Mouse (Mus musculus) liver, embryonic 16.5 days (tissue): Measurements from ENCODE around the gene Gm20481. TPM values are rescaled to one million over a fixed set of nuclear protein-coding genes. Genes with fewer than 3 reads are reported as not detected.
"Not testable (repeated sequence)": the region's sequence is repeated elsewhere in the genome, so short reads cannot be mapped to it uniquely, and the experiment has no call there.

Source experiments
- ATAC-seq: fragments of 200-750 bp; cut with Nextera tagmentation; 2 replicates; pipeline ENCODE4 v1.8.0; 2017; ENCODE audit warnings: low read depth, mild to moderate bottlenecking, moderate number of reproducible peaks, moderate library complexity
- H3K27ac ChIP-seq: fragments of 300-500 bp; sonication (generic); 2 replicates; pipeline ENCODE4 v1.5.1; 2014; ENCODE audit warnings: mild to moderate bottlenecking, low read length
- H3K27me3 ChIP-seq: fragments of 300-500 bp; sonication (generic); 2 replicates; pipeline ENCODE4 v1.6.1; 2014; ENCODE audit warnings: low read depth, low read length, mixed read lengths; ENCODE audit not compliant: control insufficient read depth, insufficient read depth
- H3K36me3 ChIP-seq: fragments of 300-500 bp; sonication (generic); 2 replicates; pipeline ENCODE4 v1.6.1; 2014; ENCODE audit warnings: mild to moderate bottlenecking; ENCODE audit not compliant: control insufficient read depth, insufficient read depth
- H3K4me1 ChIP-seq: fragments of 300-500 bp; sonication (generic); 2 replicates; pipeline ENCODE4 v1.6.1; 2014; ENCODE audit warnings: low read depth, low read length, mixed read lengths; ENCODE audit not compliant: control insufficient read depth
- H3K4me2 ChIP-seq: fragments of 300-500 bp; sonication (generic); 2 replicates; pipeline ENCODE4 v1.6.1; 2014; ENCODE audit warnings: low read depth, low read length, mixed read lengths
- H3K4me3 ChIP-seq: fragments of 300-500 bp; sonication (generic); 2 replicates; pipeline ENCODE4 v1.5.1; 2014; ENCODE audit warnings: low read depth, mild to moderate bottlenecking, low read length
- H3K9ac ChIP-seq: fragments of 300-500 bp; sonication (generic); 2 replicates; pipeline ENCODE4 v1.6.1; 2014; ENCODE audit warnings: low read depth, low read length
- H3K9me3 ChIP-seq: fragments of 300-500 bp; sonication (generic); replicated peaks from 2 replicates; pipeline ENCODE4 v1.6.1; 2016; ENCODE audit warnings: low read length; ENCODE audit not compliant: control insufficient read depth
- WGBS: fragments of 180-500 bp; shearing (Covaris S2); extraction: QIAGEN DNeasy Blood & Tissue Kit; methylation state at CpG from one replicate; pipeline ENCODE4 v1.1.7; 2014; ENCODE audit not compliant: insufficient replicate concordance; 5-methylcytosine and 5-hydroxymethylcytosine counted together
- polyA plus RNA-seq: library from polyadenylated mRNA; unstranded; fragments of >200 nt; fragmentation: Nextera tagmentation; extraction: Ambion mirVana; gene quantifications from 2 replicates; pipeline ENCODE4 v1.2.1, GENCODE M21; 2015

Gm20481 gene
- polyA plus RNA-seq, 1 experiment from 2014 or later: not detected

GRCm38 (mm10) chr17:34964640-34965049 lies 5.1 kb upstream of the Gm20481 start:
- Histone ChIP-seq H3K9ac (no peak overlapping the region), H3K27ac (no peak overlapping the region), H3K27me3 (peaks cover 31% of the 10 kb centered on the region), H3K9me3 (no peaks in the 10 kb centered on the region), H3K36me3 (no peaks in the 10 kb centered on the region), H3K4me2 (no peak overlapping the region), H3K4me1 (peaks cover 8% of the 10 kb centered on the region), H3K4me3 (no peak overlapping the region)
- ATAC-seq: no peak
- WGBS: 50% methylated on average over 1 of the region's 1 CpGs

GRCm38 (mm10) chr17:34965627-34966026 lies 4.1 kb upstream of the Gm20481 start:
- ATAC-seq: no peak
- Histone ChIP-seq H3K36me3 (no peaks in the 10 kb centered on the region), H3K4me3 (no peak overlapping the region), H3K4me2 (no peak overlapping the region), H3K4me1 (no peaks in the 10 kb centered on the region), H3K9ac (no peak overlapping the region), H3K27me3 (peaks cover 33% of the 10 kb centered on the region), H3K27ac (no peak overlapping the region), H3K9me3 (no peaks in the 10 kb centered on the region)
- WGBS: 44% methylated on average over 5 of the region's 5 CpGs

DNA sequence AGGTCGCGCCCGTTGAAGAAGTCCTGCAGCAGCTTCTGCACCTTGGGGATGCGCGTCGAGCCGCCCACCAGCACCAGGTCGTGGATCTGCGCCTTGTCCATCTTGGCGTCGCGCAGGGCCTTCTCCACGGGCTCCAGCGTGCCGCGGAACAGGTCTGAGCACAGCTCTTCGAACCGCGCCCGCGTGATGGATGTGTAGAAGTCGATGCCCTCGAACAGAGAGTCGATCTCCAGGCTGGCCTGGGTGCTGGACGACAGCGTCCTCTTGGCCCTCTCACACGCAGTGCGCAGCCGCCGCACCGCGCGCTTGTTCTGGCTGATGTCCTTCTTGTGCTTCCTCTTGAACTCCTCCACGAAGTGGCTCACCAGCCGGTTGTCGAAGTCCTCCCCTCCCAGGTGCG lies 1.1 kb downstream of the Gm20481 start:
- H3K9me3 ChIP-seq, H3K4me3 ChIP-seq, H3K9ac ChIP-seq, H3K4me1 ChIP-seq, H3K27ac ChIP-seq, H3K4me2 ChIP-seq, H3K36me3 ChIP-seq, ATAC-seq: not testable (repeated sequence)
- peaks cover 51% of the 10 kb centered on the region for H3K27me3 ChIP-seq
- 39% methylated on average over 19 of the region's 37 CpGs for WGBS

GRCm38 (mm10) chr17:34971694-34972068 lies 2.0 kb downstream of the Gm20481 start:
- not testable (repeated sequence) for H3K9me3 ChIP-seq, H3K9ac ChIP-seq, H3K4me1 ChIP-seq, H3K36me3 ChIP-seq, H3K27ac ChIP-seq
- peak overlapping the region; percentile 36; the same call in 1 of the 2 replicates for H3K4me3 ChIP-seq
- H3K4me2 ChIP-seq: peak overlapping the region; percentile 63
- ATAC-seq: peak; percentile 10
- WGBS: 4% methylated on average over 18 of the region's 43 CpGs
- H3K27me3 ChIP-seq: peaks cover 51% of the 10 kb centered on the region

GRCm38 (mm10) chr17:34972069-34972749 lies 2.5 kb downstream of the Gm20481 start, which contains the start of the genes Hspa1a and Hspa1l:
Gene Hspa1a, minus strand, starts transcription at chr17:34972156.
Gene Hspa1l, plus strand, starts transcription at chr17:34972703.
- peaks cover 51% of the 10 kb centered on the region for H3K27me3 ChIP-seq
- peak within 1 kb of the TSS; percentile 46 for H3K4me3 ChIP-seq
- H3K36me3 ChIP-seq, H3K27ac ChIP-seq, H3K4me1 ChIP-seq, H3K9me3 ChIP-seq: not testable (repeated sequence)
- H3K4me2 ChIP-seq: peak within 1 kb of the TSS; percentile 63
- ATAC-seq: peak; percentile 93
- 2% methylated on average over 29 of the region's 33 CpGs for WGBS
- H3K9ac ChIP-seq: 0 out of 2 replicates have a peak within 1 kb of the TSS, but pooled peaks have one; percentile 28

GRCm38 (mm10) chr17:34975581-34976492 lies 6.1 kb downstream of the Gm20481 start:
- H3K4me1 ChIP-seq: peaks cover 13% of the 10 kb centered on the region
- no peak overlapping the region for H3K4me2 ChIP-seq
- H3K4me3 ChIP-seq: no peak overlapping the region
- H3K36me3 ChIP-seq: no peaks in the 10 kb centered on the region
- H3K9me3 ChIP-seq: no peaks in the 10 kb centered on the region
- no peak overlapping the region for H3K9ac ChIP-seq
- 64% methylated on average over 3 of the region's 3 CpGs for WGBS
- ATAC-seq: no peak
- H3K27ac ChIP-seq: no peak overlapping the region
- peaks cover 22% of the 10 kb centered on the region for H3K27me3 ChIP-seq

DNA sequence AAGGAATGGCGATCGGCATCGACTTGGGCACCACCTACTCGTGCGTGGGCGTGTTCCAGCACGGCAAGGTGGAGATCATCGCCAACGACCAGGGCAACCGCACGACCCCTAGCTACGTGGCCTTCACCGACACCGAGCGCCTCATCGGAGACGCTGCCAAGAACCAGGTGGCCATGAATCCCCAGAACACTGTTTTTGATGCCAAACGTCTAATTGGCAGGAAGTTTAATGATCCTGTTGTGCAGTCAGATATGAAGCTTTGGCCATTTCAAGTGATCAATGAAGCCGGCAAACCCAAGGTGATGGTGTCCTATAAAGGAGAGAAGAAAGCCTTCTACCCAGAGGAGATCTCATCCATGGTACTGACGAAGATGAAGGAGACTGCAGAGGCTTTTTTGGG lies 7.3 kb downstream of the Gm20481 start:
- peaks cover 15% of the 10 kb centered on the region for H3K4me1 ChIP-seq
- ATAC-seq: no peak
- H3K27ac ChIP-seq: no peak overlapping the region
- H3K36me3 ChIP-seq: no peaks in the 10 kb centered on the region
- 85% methylated on average over 20 of the region's 20 CpGs for whole genome bisulfite sequencing
- no peak overlapping the region for H3K4me3 ChIP-seq
- H3K9me3 ChIP-seq: no peaks in the 10 kb centered on the region
- H3K27me3 ChIP-seq: peaks cover 19% of the 10 kb centered on the region
- H3K9ac ChIP-seq: no peak overlapping the region
- no peak overlapping the region for H3K4me2 ChIP-seq

DNA sequence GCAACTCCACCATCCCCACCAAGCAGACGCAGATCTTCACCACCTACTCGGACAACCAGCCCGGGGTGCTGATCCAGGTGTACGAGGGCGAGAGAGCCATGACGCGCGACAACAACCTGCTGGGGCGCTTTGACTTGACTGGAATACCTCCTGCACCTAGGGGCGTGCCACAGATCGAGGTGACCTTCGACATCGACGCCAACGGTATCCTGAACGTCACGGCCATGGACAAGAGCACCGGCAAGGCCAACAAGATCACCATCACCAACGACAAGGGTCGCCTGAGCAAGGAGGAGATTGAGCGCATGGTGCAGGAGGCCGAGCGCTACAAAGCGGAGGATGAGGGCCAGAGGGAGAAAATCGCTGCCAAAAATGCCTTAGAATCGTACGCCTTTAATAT lies 8.5 kb downstream of the Gm20481 start:
- Histone ChIP-seq H3K9ac (no peak overlapping the region), H3K9me3 (no peaks in the 10 kb centered on the region), H3K27ac (no peak overlapping the region), H3K4me3 (no peak overlapping the region), H3K27me3 (peaks cover 8% of the 10 kb centered on the region), H3K36me3 (no peaks in the 10 kb centered on the region), H3K4me2 (no peak overlapping the region), H3K4me1 (peaks cover 16% of the 10 kb centered on the region)
- ATAC-seq: no peak
- 84% methylated on average over 27 of the region's 27 CpGs for WGBS

- no peak overlapping the region for H3K9ac ChIP-seq
- H3K4me3 ChIP-seq: no peak overlapping the region
Measured at GRCm38 (mm10) chr17:34979631-34980030, 9.9 kb downstream of the Gm20481 start.

More at GRCm38 (mm10) chr17:34979631-34980030, 9.9 kb downstream of the Gm20481 start:
- H3K4me2 ChIP-seq: no peak overlapping the region
- no peak for ATAC-seq
- no peaks in the 10 kb centered on the region for H3K27me3 ChIP-seq
- no peaks in the 10 kb centered on the region for H3K36me3 ChIP-seq
- H3K27ac ChIP-seq: peak overlapping the region; percentile 8; the same call in 1 of the 2 replicates
- H3K9me3 ChIP-seq: no peaks in the 10 kb centered on the region
- peaks cover 24% of the 10 kb centered on the region for H3K4me1 ChIP-seq
- 72% methylated on average over 4 of the region's 4 CpGs for WGBS
